Mouse (Mus musculus) limb, embryonic 15.5 days (tissue): ENCODE data around the gene Lrmda. TPM values are rescaled to one million over a fixed set of nuclear protein-coding genes. Genes with fewer than 3 reads are reported as not detected.

ENCODE experiments used
- ATAC-seq: fragments of 200-750 bp; cut with Nextera tagmentation; 2 replicates; pipeline ENCODE4 v1.8.0; 2017; ENCODE audit warnings: low read depth, moderate TSS enrichment; ENCODE audit not compliant: insufficient number of reproducible peaks, low FRiP score, low TSS enrichment
- H3K27ac ChIP-seq: fragments of 300-500 bp; sonication (generic); 2 replicates; pipeline ENCODE4 v1.5.1; 2015; ENCODE audit warnings: moderate library complexity, mild to moderate bottlenecking, inconsistent platforms
- H3K27me3 ChIP-seq: fragments of 300-500 bp; sonication (generic); 2 replicates; pipeline ENCODE4 v1.6.1; 2015; ENCODE audit warnings: inconsistent platforms
- H3K36me3 ChIP-seq: fragments of 300-500 bp; sonication (generic); 2 replicates; pipeline ENCODE4 v1.6.1; 2015; ENCODE audit warnings: inconsistent platforms
- H3K4me1 ChIP-seq: fragments of 300-500 bp; sonication (generic); 2 replicates; pipeline ENCODE4 v1.6.1; 2015; ENCODE audit warnings: inconsistent platforms
- H3K4me2 ChIP-seq: fragments of 300-500 bp; sonication (generic); 2 replicates; pipeline ENCODE4 v1.6.1; 2015; ENCODE audit warnings: mild to moderate bottlenecking, inconsistent platforms
- H3K4me3 ChIP-seq: fragments of 300-500 bp; sonication (generic); 2 replicates; pipeline ENCODE4 v1.5.1; 2015; ENCODE audit warnings: mild to moderate bottlenecking, inconsistent platforms
- H3K9ac ChIP-seq: fragments of 300-500 bp; sonication (generic); 2 replicates; pipeline ENCODE4 v1.6.1; 2015; ENCODE audit warnings: inconsistent platforms
- H3K9me3 ChIP-seq: fragments of 300-500 bp; sonication (generic); 2 replicates; pipeline ENCODE4 v1.6.1; 2016; ENCODE audit warnings: inconsistent platforms
- WGBS: fragments of 180-500 bp; shearing (Covaris S2); methylation state at CpG from one replicate; pipeline ENCODE4 v1.1.7; 2015; 5-methylcytosine and 5-hydroxymethylcytosine counted together
- polyA plus RNA-seq: library from polyadenylated mRNA; unstranded; fragments of >200 nt; fragmentation: Nextera tagmentation; extraction: Ambion mirVana; gene quantifications from 2 replicates; pipeline ENCODE4 v1.2.1, GENCODE M21; 2015

Lrmda gene
- polyA plus RNA-seq, 1 experiment from 2014 or later = 0.17 TPM

GRCm38 (mm10) chr14:22364771-22365355, 345.4 kb downstream of the Lrmda start:
- H3K9ac ChIP-seq = no peak overlapping the region
- H3K4me1 ChIP-seq = peaks cover 9% of the 10 kb centered on the region
- H3K27me3 ChIP-seq = no peaks in the 10 kb centered on the region
- WGBS = 56% methylated on average over 6 of the region's 6 CpGs
- no peaks in the 10 kb centered on the region for H3K36me3 ChIP-seq
- H3K27ac ChIP-seq = peak overlapping the region; percentile 22; the same call in 1 of the 2 replicates
- ATAC-seq = no peak
- H3K4me2 ChIP-seq = no peak overlapping the region
- H3K4me3 ChIP-seq = no peak overlapping the region
- no peaks in the 10 kb centered on the region for H3K9me3 ChIP-seq

DNA sequence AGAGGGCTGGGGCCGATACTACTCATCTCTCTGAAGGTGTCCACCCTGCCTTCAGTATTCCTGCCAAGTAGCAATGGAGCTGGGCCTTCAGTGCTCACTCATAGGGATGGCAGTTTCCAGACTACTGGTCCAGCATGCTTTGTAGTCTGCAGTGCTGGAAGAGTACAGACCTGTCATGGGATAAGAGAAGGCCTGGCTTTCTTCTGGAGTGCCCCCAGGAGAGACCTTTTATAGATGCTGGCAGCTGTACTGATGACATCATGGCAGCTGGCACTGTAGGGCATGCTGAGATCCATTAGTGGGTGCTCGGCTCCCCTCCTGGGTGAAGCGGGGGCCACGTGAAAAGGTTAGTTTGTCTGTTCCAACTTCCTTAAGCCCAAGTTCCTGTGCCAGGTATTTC, 348.1 kb downstream of the Lrmda start:
- 49% methylated on average over 4 of the region's 4 CpGs for WGBS
- Histone ChIP-seq H3K36me3 (no peaks in the 10 kb centered on the region), H3K9ac (no peak overlapping the region), H3K4me3 (no peak overlapping the region), H3K9me3 (no peaks in the 10 kb centered on the region), H3K27me3 (no peaks in the 10 kb centered on the region), H3K27ac (0 out of 2 replicates have a peak overlapping the region, but pooled peaks have one; percentile 19), H3K4me1 (peaks cover 9% of the 10 kb centered on the region), H3K4me2 (no peak overlapping the region)
- no peak for ATAC-seq

DNA sequence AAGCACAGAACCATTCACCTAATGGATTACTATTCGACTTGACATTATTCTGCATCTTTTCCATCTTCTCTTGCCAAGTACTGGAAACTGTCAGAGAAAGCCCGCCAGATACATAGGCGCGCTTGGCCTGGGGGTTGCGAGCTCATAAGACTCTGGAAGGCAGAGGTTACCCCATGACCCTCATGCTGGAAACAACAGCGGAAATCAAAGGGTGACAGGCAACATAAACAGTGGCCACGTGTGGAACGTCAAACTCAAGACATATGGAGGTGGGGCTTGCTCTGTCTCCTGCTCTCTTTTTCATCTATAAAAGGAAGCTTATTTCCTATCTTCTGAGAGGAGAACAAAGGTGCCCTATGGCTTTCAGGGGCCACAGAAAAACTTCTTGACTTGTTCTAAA, 351.6 kb downstream of the Lrmda start:
- 42% methylated on average over 8 of the region's 8 CpGs for WGBS
- Histone ChIP-seq H3K4me2 (no peak overlapping the region), H3K36me3 (no peaks in the 10 kb centered on the region), H3K9ac (no peak overlapping the region), H3K4me3 (no peak overlapping the region), H3K27ac (no peak overlapping the region), H3K4me1 (peaks cover 12% of the 10 kb centered on the region; the same call in 1 of the 2 replicates), H3K9me3 (no peaks in the 10 kb centered on the region), H3K27me3 (no peaks in the 10 kb centered on the region)
- no peak for ATAC-seq

- 76% methylated on average over 9 of the region's 9 CpGs for WGBS
- no peak for ATAC-seq
- no peaks in the 10 kb centered on the region for H3K9me3 ChIP-seq
- H3K36me3 ChIP-seq = no peaks in the 10 kb centered on the region
- 0 out of 2 replicates have a peak, but pooled peaks cover 8% of the 10 kb centered on the region for H3K4me1 ChIP-seq
- no peak overlapping the region for H3K9ac ChIP-seq
- H3K27me3 ChIP-seq = no peaks in the 10 kb centered on the region
- H3K4me2 ChIP-seq = no peak overlapping the region
- no peak overlapping the region for H3K4me3 ChIP-seq
- peak overlapping the region; percentile 72 for H3K27ac ChIP-seq
Observed at GRCm38 (mm10) chr14:22372666-22373360, 353.3 kb downstream of the Lrmda start.

DNA sequence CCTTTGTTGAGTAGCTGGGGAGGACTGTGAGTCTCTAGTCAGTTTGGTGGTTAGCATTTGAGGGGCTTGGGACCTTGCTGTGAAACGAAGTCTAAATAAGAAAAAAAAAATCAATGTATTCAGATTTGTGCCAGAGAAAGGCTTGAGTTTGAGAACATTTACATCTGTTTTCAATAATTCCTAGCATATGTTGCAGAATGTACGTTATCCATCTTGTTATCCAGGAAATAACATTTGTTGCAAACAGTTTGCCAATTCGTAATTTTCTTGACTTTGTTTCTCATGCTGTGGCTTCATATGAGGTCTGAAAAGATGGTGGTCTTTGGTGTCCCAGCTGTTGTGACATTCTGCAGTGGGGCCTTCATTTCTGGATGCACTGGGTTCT, 353.8 kb downstream of the Lrmda start:
- no peak for ATAC-seq
- Histone ChIP-seq H3K36me3 (no peaks in the 10 kb centered on the region), H3K27ac (peak overlapping the region; percentile 72; the same call in 1 of the 2 replicates), H3K27me3 (no peaks in the 10 kb centered on the region), H3K9ac (no peak overlapping the region), H3K4me3 (no peak overlapping the region), H3K4me1 (0 out of 2 replicates have a peak, but pooled peaks cover 6% of the 10 kb centered on the region), H3K9me3 (no peaks in the 10 kb centered on the region), H3K4me2 (no peak overlapping the region)
- 29% methylated on average over 3 of the region's 3 CpGs for WGBS

DNA sequence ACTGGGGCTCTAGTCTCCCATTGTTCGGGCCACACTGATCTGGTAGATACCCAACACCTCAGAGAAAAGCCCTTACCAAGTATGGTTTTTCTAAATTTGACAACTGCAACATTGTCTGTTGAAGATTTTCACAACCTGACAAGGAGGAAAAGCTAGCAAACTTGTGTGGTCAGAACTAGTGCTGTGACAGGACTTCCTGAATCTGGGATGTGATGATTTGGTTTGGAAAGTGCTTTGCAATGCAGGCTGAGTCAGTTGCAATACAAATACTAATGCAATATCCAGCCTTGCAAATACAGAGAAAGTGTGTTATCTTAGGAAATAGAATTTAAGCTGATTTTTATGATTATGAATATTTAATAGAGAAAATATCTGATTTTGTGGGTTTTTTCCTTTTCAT, 357.6 kb downstream of the Lrmda start:
- ATAC-seq = no peak
- WGBS = 82% methylated on average over 1 of the region's 1 CpGs
- Histone ChIP-seq H3K9ac (no peak overlapping the region), H3K36me3 (no peaks in the 10 kb centered on the region), H3K27me3 (no peaks in the 10 kb centered on the region), H3K27ac (no peak overlapping the region), H3K4me2 (no peak overlapping the region), H3K4me3 (no peak overlapping the region), H3K4me1 (0 out of 2 replicates have a peak, but pooled peaks cover 6% of the 10 kb centered on the region), H3K9me3 (no peaks in the 10 kb centered on the region)

DNA sequence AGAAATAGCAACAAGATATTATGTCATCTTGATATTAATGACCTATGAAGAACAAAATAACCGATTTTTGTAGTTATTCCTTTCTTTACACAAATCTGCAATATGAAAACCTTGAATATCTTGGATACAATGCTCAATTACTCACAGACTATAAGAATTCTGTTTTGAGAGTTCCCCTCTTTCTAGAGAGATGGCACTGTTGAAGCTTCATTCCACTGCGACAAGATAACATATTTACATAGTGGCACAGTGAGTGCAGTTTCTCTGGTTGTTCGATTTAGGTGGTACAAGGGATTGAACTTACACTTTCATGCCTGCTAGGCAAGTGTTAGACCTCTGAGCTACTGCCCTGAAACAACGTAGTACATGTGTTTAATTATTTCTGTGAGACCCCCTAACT, 362.6 kb downstream of the Lrmda start:
- H3K4me1 ChIP-seq = no peaks in the 10 kb centered on the region
- no peak overlapping the region for H3K4me2 ChIP-seq
- H3K9me3 ChIP-seq = no peaks in the 10 kb centered on the region
- no peaks in the 10 kb centered on the region for H3K36me3 ChIP-seq
- no peak overlapping the region for H3K9ac ChIP-seq
- no peaks in the 10 kb centered on the region for H3K27me3 ChIP-seq
- no peak overlapping the region for H3K4me3 ChIP-seq
- ATAC-seq = no peak
- no peak overlapping the region for H3K27ac ChIP-seq
- WGBS = 62% methylated on average over 4 of the region's 4 CpGs

- no peak for ATAC-seq
- no peak overlapping the region for H3K4me3 ChIP-seq
- no peaks in the 10 kb centered on the region for H3K4me1 ChIP-seq
- no peaks in the 10 kb centered on the region for H3K36me3 ChIP-seq
- H3K4me2 ChIP-seq = no peak overlapping the region
- WGBS = 49% methylated on average over 10 of the region's 10 CpGs
- H3K27ac ChIP-seq = no peak overlapping the region
- H3K9ac ChIP-seq = no peak overlapping the region
- no peaks in the 10 kb centered on the region for H3K27me3 ChIP-seq
- no peaks in the 10 kb centered on the region for H3K9me3 ChIP-seq
Observed at GRCm38 (mm10) chr14:22393616-22394015, 374.1 kb downstream of the Lrmda start.

- WGBS = 34% methylated on average over 4 of the region's 4 CpGs
- no peaks in the 10 kb centered on the region for H3K36me3 ChIP-seq
Observed at GRCm38 (mm10) chr14:22402411-22402810, 382.9 kb downstream of the Lrmda start.

GRCm38 (mm10) chr14:22406623-22407022, 387.1 kb downstream of the Lrmda start:
- ATAC-seq = no peak
- H3K27ac ChIP-seq = no peak overlapping the region
- H3K4me2 ChIP-seq = no peak overlapping the region
- no peaks in the 10 kb centered on the region for H3K9me3 ChIP-seq
- H3K9ac ChIP-seq = no peak overlapping the region
- whole genome bisulfite sequencing = 59% methylated on average over 5 of the region's 5 CpGs
- no peak overlapping the region for H3K4me3 ChIP-seq
- H3K36me3 ChIP-seq = no peaks in the 10 kb centered on the region
- no peaks in the 10 kb centered on the region for H3K27me3 ChIP-seq
- peaks cover 6% of the 10 kb centered on the region; the same call in 1 of the 2 replicates for H3K4me1 ChIP-seq

More at GRCm38 (mm10) chr14:22402411-22402810, 382.9 kb downstream of the Lrmda start:
- H3K4me3 ChIP-seq = no peak overlapping the region
- no peak overlapping the region for H3K9ac ChIP-seq
- H3K4me2 ChIP-seq = no peak overlapping the region
- H3K9me3 ChIP-seq = no peaks in the 10 kb centered on the region
- no peak for ATAC-seq
- H3K27ac ChIP-seq = no peak overlapping the region
- H3K27me3 ChIP-seq = no peaks in the 10 kb centered on the region
- H3K4me1 ChIP-seq = peaks cover 6% of the 10 kb centered on the region; the same call in 1 of the 2 replicates

- no peak overlapping the region for H3K4me3 ChIP-seq
- H3K9me3 ChIP-seq = no peaks in the 10 kb centered on the region
- no peak overlapping the region for H3K4me2 ChIP-seq
- H3K4me1 ChIP-seq = peaks cover 6% of the 10 kb centered on the region; the same call in 1 of the 2 replicates
- no peaks in the 10 kb centered on the region for H3K36me3 ChIP-seq
- 89% methylated on average over 1 of the region's 1 CpGs for WGBS
- H3K27ac ChIP-seq = no peak overlapping the region
- ATAC-seq = no peak
- H3K27me3 ChIP-seq = no peaks in the 10 kb centered on the region
- H3K9ac ChIP-seq = no peak overlapping the region
Observed at GRCm38 (mm10) chr14:22410826-22411225, 391.3 kb downstream of the Lrmda start.

DNA sequence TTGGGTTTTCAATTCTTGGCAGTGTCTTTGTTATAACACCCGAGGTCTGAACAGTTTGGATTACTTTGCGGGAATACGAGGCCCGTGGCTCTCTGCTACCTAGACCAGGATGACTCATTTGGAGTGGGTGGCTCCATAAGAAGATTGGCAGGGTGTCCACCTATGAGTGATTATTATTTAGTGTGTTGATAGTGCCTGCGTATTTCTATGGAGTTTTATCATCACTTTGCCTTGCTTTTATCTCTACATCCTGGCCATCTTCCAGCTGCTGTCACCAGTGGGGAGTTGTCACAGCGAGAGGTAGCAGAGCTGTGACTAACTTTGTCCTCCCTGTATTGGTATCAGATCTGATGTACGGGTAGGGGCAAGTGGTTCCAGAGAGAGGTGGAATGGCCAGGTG, 393.7 kb downstream of the Lrmda start:
- Histone ChIP-seq H3K27ac (no peak overlapping the region), H3K36me3 (no peaks in the 10 kb centered on the region), H3K4me1 (no peaks in the 10 kb centered on the region), H3K27me3 (no peaks in the 10 kb centered on the region), H3K9ac (no peak overlapping the region), H3K4me3 (no peak overlapping the region), H3K9me3 (no peaks in the 10 kb centered on the region), H3K4me2 (no peak overlapping the region)
- ATAC-seq = no peak
- WGBS = 56% methylated on average over 7 of the region's 7 CpGs
